Mouse (Mus musculus): Measurements from ENCODE around the gene Arntl. TPM values are rescaled to one million over a fixed set of nuclear protein-coding genes. Genes with fewer than 3 reads are reported as not detected.

Gene Arntl
- polyA plus RNA-seq, 1 experiment from 2014 or later: 12.9 TPM

- TF ChIP-seq CTCF (IDR thresholded peaks at IDR 0.05): no peak
- H3K27me3 ChIP-seq: no peaks in the 10 kb centered on the region
- ChIA-PET CTCF (interaction anchor here (1.4 to 1.9 kb wide), 2 partner anchors 9 to 37 kb away, joined by 4 to 5 read pairs; no protein-coding TSS in a partner anchor), POLR2A (no interaction called here)
- ATAC-seq (peak; percentile 64), DNase-seq (ENCODE audit: low read depth, low spot score) (no peak)
- in situ Hi-C loops (cut with MboI; ENCODE audit: low pct_unique_long_range_greater_than_20kb): no loop called here
Observed at GRCm38 (mm10) chr7:113186041-113186800, 21.0 kb upstream of the Arntl start.

GRCm38 (mm10) chr7:113188091-113188490 is 19.2 kb upstream of the Arntl start:
- in situ Hi-C loops (cut with MboI; ENCODE audit: low pct_unique_long_range_greater_than_20kb): no loop called here
- no peaks in the 10 kb centered on the region for H3K27me3 ChIP-seq
- no peak for TF ChIP-seq CTCF (IDR thresholded peaks at IDR 0.05)
- ChIA-PET CTCF (no interaction called here), POLR2A (no interaction called here)
- ATAC-seq (no peak), DNase-seq (ENCODE audit: low read depth, low spot score) (no peak)

- in situ Hi-C loops (cut with MboI; ENCODE audit: low pct_unique_long_range_greater_than_20kb): no loop called here
- TF ChIP-seq CTCF (IDR thresholded peaks at IDR 0.05): no peak
- POLR2A ChIA-PET: no interaction called here
Observed at GRCm38 (mm10) chr7:113188566-113188965, 18.7 kb upstream of the Arntl start.

GRCm38 (mm10) chr7:113191787-113192186 is 15.5 kb upstream of the Arntl start:
- in situ Hi-C loops (cut with MboI; ENCODE audit: low pct_unique_long_range_greater_than_20kb): no loop called here
- ATAC-seq (no peak), DNase-seq (ENCODE audit: low read depth, low spot score) (no peak)
- ChIA-PET CTCF (no interaction called here), POLR2A (no interaction called here)
- no peaks in the 10 kb centered on the region for H3K27me3 ChIP-seq
- TF ChIP-seq CTCF (IDR thresholded peaks at IDR 0.05): no peak

More at GRCm38 (mm10) chr7:113188566-113188965, 18.7 kb upstream of the Arntl start:
- ATAC-seq (no peak), DNase-seq (ENCODE audit: low read depth, low spot score) (no peak)
- no peaks in the 10 kb centered on the region for H3K27me3 ChIP-seq
- CTCF ChIA-PET: no interaction called here

GRCm38 (mm10) chr7:113192714-113193365 is 14.4 kb upstream of the Arntl start:
- in situ Hi-C loops (cut with MboI; ENCODE audit: low pct_unique_long_range_greater_than_20kb): no loop called here
- POLR2A ChIA-PET: no interaction called here
- no peak for ATAC-seq
- no peak for TF ChIP-seq CTCF (IDR thresholded peaks at IDR 0.05)
- no peaks in the 10 kb centered on the region for H3K27me3 ChIP-seq
- no peak for DNase-seq (ENCODE audit: low read depth, low spot score)
- CTCF ChIA-PET: interaction anchor here (0.9 to 1.0 kb wide), 2 partner anchors 9 to 13 kb away, joined by 3 read pairs; no protein-coding TSS in a partner anchor

GRCm38 (mm10) chr7:113193872-113194271 is 13.4 kb upstream of the Arntl start:
- ATAC-seq: no peak
- ChIA-PET CTCF (interaction anchor here (0.9 to 1.4 kb wide), 2 partner anchors 8 to 9 kb away, joined by 3 to 5 read pairs; no protein-coding TSS in a partner anchor), POLR2A (no interaction called here)
- H3K27me3 ChIP-seq: no peaks in the 10 kb centered on the region
- DNase-seq (ENCODE audit: low read depth, low spot score): no peak
- in situ Hi-C loops (cut with MboI; ENCODE audit: low pct_unique_long_range_greater_than_20kb): no loop called here
- TF ChIP-seq CTCF (IDR thresholded peaks at IDR 0.05): no peak

- H3K27me3 ChIP-seq: no peaks in the 10 kb centered on the region
- POLR2A ChIA-PET: no interaction called here
- ATAC-seq: no peak
- in situ Hi-C loops (cut with MboI; ENCODE audit: low pct_unique_long_range_greater_than_20kb): no loop called here
- CTCF ChIA-PET: interaction anchor here (1.2 to 1.4 kb wide), 2 partner anchors 10 to 21 kb away, joined by 3 to 5 read pairs; no protein-coding TSS in a partner anchor
- DNase-seq (ENCODE audit: low read depth, low spot score): no peak
- TF ChIP-seq CTCF (IDR thresholded peaks at IDR 0.05): no peak
Observed at GRCm38 (mm10) chr7:113195271-113195670, 12.0 kb upstream of the Arntl start.

GRCm38 (mm10) chr7:113196171-113196570 is 11.1 kb upstream of the Arntl start:
- H3K27me3 ChIP-seq: no peaks in the 10 kb centered on the region
- ChIA-PET CTCF (no interaction called here), POLR2A (no interaction called here)
- ATAC-seq (no peak), DNase-seq (ENCODE audit: low read depth, low spot score) (no peak)
- in situ Hi-C loops (cut with MboI; ENCODE audit: low pct_unique_long_range_greater_than_20kb): no loop called here
- TF ChIP-seq CTCF (IDR thresholded peaks at IDR 0.05): no peak

GRCm38 (mm10) chr7:113197161-113197775 is 10.0 kb upstream of the Arntl start:
- ATAC-seq (no peak), DNase-seq (ENCODE audit: low read depth, low spot score) (no peak)
- no peak for TF ChIP-seq CTCF (IDR thresholded peaks at IDR 0.05)
- H3K27me3 ChIP-seq: no peaks in the 10 kb centered on the region
- ChIA-PET CTCF (interaction anchor here (1.1 kb wide), 1 partner anchor 154 kb away, joined by 3 read pairs; no protein-coding TSS in a partner anchor), POLR2A (interaction anchor here (0.6 to 1.3 kb wide), 4 partner anchors 15 to 681 kb away, joined by 3 to 6 read pairs (median 4); no protein-coding TSS in a partner anchor)
- in situ Hi-C loops (cut with MboI; ENCODE audit: low pct_unique_long_range_greater_than_20kb): no loop called here

GRCm38 (mm10) chr7:113201584-113201983 is 5.7 kb upstream of the Arntl start:
- ATAC-seq (no peak), DNase-seq (ENCODE audit: low read depth, low spot score) (no peak)
- ChIA-PET POLR2A (no interaction called here), CTCF (interaction anchor here (0.6 to 0.8 kb wide), 2 partner anchors 8 to 17 kb away, joined by 3 read pairs; no protein-coding TSS in a partner anchor)
- in situ Hi-C loops (cut with MboI; ENCODE audit: low pct_unique_long_range_greater_than_20kb): no loop called here
- H3K27me3 ChIP-seq: no peaks in the 10 kb centered on the region
- no peak for TF ChIP-seq CTCF (IDR thresholded peaks at IDR 0.05)

All from Patski (cell line).